Mouse (Mus musculus): ENCODE data around the gene Olfr153. TPM values are rescaled to one million over a fixed set of nuclear protein-coding genes. Genes with fewer than 3 reads are reported as not detected.
"Not testable (repeated sequence)": the region's sequence is repeated elsewhere in the genome, so short reads cannot be mapped to it uniquely, and the experiment has no call there.

The Olfr153 gene
- not detected in 2 replicates for total RNA-seq (2017)

GRCm38 (mm10) chr2:87531496-87531895 is at the start of gene Olfr153:
Gene Olfr153 (plus strand): TSS chr2:87531796.
- no peak for ATAC-seq (ENCODE audit: extremely low read depth, insufficient number of reproducible peaks, low FRiP score, poor library complexity, severe bottlenecking)

- ATAC-seq (ENCODE audit: extremely low read depth, insufficient number of reproducible peaks, low FRiP score, poor library complexity, severe bottlenecking) = no peak
Observed at GRCm38 (mm10) chr2:87482276-87482675, 49.3 kb upstream of the Olfr153 start.

- not testable (repeated sequence) for ATAC-seq (ENCODE audit: extremely low read depth, insufficient number of reproducible peaks, low FRiP score, poor library complexity, severe bottlenecking)
Observed at GRCm38 (mm10) chr2:87496993-87497392, 34.6 kb upstream of the Olfr153 start, which contains the start of gene Pramel7. Gene Pramel7 (minus strand): TSS chr2:87497093.

GRCm38 (mm10) chr2:87506265-87506664 is 25.3 kb upstream of the Olfr153 start, which contains the start of gene Pramel6:
Gene Pramel6 (plus strand): TSS chr2:87506565.
- ATAC-seq (ENCODE audit: extremely low read depth, insufficient number of reproducible peaks, low FRiP score, poor library complexity, severe bottlenecking) = no peak

- ATAC-seq (ENCODE audit: extremely low read depth, insufficient number of reproducible peaks, low FRiP score, poor library complexity, severe bottlenecking) = no peak
Observed at GRCm38 (mm10) chr2:87515046-87515445, 16.6 kb upstream of the Olfr153 start.

GRCm38 (mm10) chr2:87515457-87516060 is 16.0 kb upstream of the Olfr153 start:
- ATAC-seq (ENCODE audit: extremely low read depth, insufficient number of reproducible peaks, low FRiP score, poor library complexity, severe bottlenecking) = no peak

- no peak for ATAC-seq (ENCODE audit: extremely low read depth, insufficient number of reproducible peaks, low FRiP score, poor library complexity, severe bottlenecking)
Observed at GRCm38 (mm10) chr2:87516581-87516980, 15.0 kb upstream of the Olfr153 start.

- no peak for ATAC-seq (ENCODE audit: extremely low read depth, insufficient number of reproducible peaks, low FRiP score, poor library complexity, severe bottlenecking)
Observed at GRCm38 (mm10) chr2:87520651-87521050, 10.9 kb upstream of the Olfr153 start.

- not testable (repeated sequence) for ATAC-seq (ENCODE audit: extremely low read depth, insufficient number of reproducible peaks, low FRiP score, poor library complexity, severe bottlenecking)
Observed at GRCm38 (mm10) chr2:87525899-87526616, 5.5 kb upstream of the Olfr153 start.

GRCm38 (mm10) chr2:87534826-87535225 is 3.2 kb downstream of the Olfr153 start:
- ATAC-seq (ENCODE audit: extremely low read depth, insufficient number of reproducible peaks, low FRiP score, poor library complexity, severe bottlenecking) = no peak

- ATAC-seq (ENCODE audit: extremely low read depth, insufficient number of reproducible peaks, low FRiP score, poor library complexity, severe bottlenecking) = no peak
Observed at GRCm38 (mm10) chr2:87545442-87545841, 13.8 kb downstream of the Olfr153 start, which contains the start of gene Olfr1128. Gene Olfr1128 (minus strand): TSS chr2:87545542.

- ATAC-seq (ENCODE audit: extremely low read depth, insufficient number of reproducible peaks, low FRiP score, poor library complexity, severe bottlenecking) = not testable (repeated sequence)
Observed at GRCm38 (mm10) chr2:87573602-87574001, 42.0 kb downstream of the Olfr153 start, which contains the start of gene Olfr1129. Gene Olfr1129 (plus strand): TSS chr2:87573902.

Other genes with a start within 250 kb of the Olfr153 start
- gene Olfr1118, start 224.2 kb upstream of the Olfr153 start, total RNA-seq (2017) = 0.49 TPM in 1 of 2 replicates, not detected in the other
- gene Olfr1120, start 177.0 kb upstream of the Olfr153 start, total RNA-seq (2017) = not detected in 2 replicates
- not detected in 2 replicates for gene Olfr1121, start 161.9 kb upstream of the Olfr153 start, total RNA-seq (2017)
- not detected in 2 replicates for gene Olfr1122, start 145.9 kb upstream of the Olfr153 start, total RNA-seq (2017)
- not detected in 2 replicates for gene Olfr1123, start 115.2 kb upstream of the Olfr153 start, total RNA-seq (2017)
- not detected in 2 replicates for gene Olfr1124, start 101.5 kb upstream of the Olfr153 start, total RNA-seq (2017)
- not detected in 2 replicates for gene Olfr1126, start 77.8 kb upstream of the Olfr153 start, total RNA-seq (2017)
- not detected in 2 replicates for gene Pramel7, start 34.7 kb upstream of the Olfr153 start, total RNA-seq (2017)
- not detected in 2 replicates for gene Pramel6, start 25.2 kb upstream of the Olfr153 start, total RNA-seq (2017)
- gene Olfr1128, start 13.7 kb downstream of the Olfr153 start, total RNA-seq (2017) = not detected in 2 replicates
- gene Olfr1129, start 42.1 kb downstream of the Olfr153 start, total RNA-seq (2017) = not detected in 2 replicates
- gene Olfr1130, start 74.4 kb downstream of the Olfr153 start, total RNA-seq (2017) = not detected in 2 replicates
- 0.49 TPM in 1 of 2 replicates, not detected in the other for gene Olfr1131, start 95.3 kb downstream of the Olfr153 start, total RNA-seq (2017)
- 0.12 TPM in 1 of 2 replicates, not detected in the other for gene Olfr1132, start 105.7 kb downstream of the Olfr153 start, total RNA-seq (2017)
- gene Olfr1133, start 115.6 kb downstream of the Olfr153 start, total RNA-seq (2017) = not detected in 2 replicates
- not detected in 2 replicates for gene Olfr1134, start 126.7 kb downstream of the Olfr153 start, total RNA-seq (2017)
- gene Olfr1135, start 141.9 kb downstream of the Olfr153 start, total RNA-seq (2017) = not detected in 2 replicates
- not detected in 2 replicates for gene Olfr1136, start 162.2 kb downstream of the Olfr153 start, total RNA-seq (2017)
- gene Olfr1137, start 181.4 kb downstream of the Olfr153 start, total RNA-seq (2017) = not detected in 2 replicates
- gene Olfr1138, start 208.2 kb downstream of the Olfr153 start, total RNA-seq (2017) = not detected in 2 replicates
- gene Olfr1140, start 212.0 kb downstream of the Olfr153 start, total RNA-seq (2017) = not detected in 2 replicates
- gene Olfr1141, start 222.2 kb downstream of the Olfr153 start, total RNA-seq (2017) = not detected in 2 replicates
- not detected in 2 replicates for gene Olfr152, start 247.7 kb downstream of the Olfr153 start, total RNA-seq (2017)